Mouse (Mus musculus) mature B cell (primary cell): ENCODE data around the gene Stac3.

Experiments used
- in situ Hi-C: fragments of 300-500 bp; cut with MboI; formaldehyde crosslinking; loops from 2 replicates; pipeline ENCODE4 v1.14.3; 2019

Gene Stac3

GRCm38 (mm10) chr10:127509051-127509836 is 7.8 kb downstream of the Stac3 start:
- in situ Hi-C loops = loop anchor here (5.0 kb wide), 1 partner anchor 33 kb away; no protein-coding TSS in a partner anchor

GRCm38 (mm10) chr10:127509837-127510701 is 8.6 kb downstream of the Stac3 start:
- in situ Hi-C loops = loop anchor here (5.0 kb wide), 1 partner anchor 32 kb away; no protein-coding TSS in a partner anchor

- in situ Hi-C loops = no loop called here
Measured at GRCm38 (mm10) chr10:127510895-127511617, 9.6 kb downstream of the Stac3 start.

- in situ Hi-C loops = no loop called here
Measured at GRCm38 (mm10) chr10:127511634-127512306, 10.3 kb downstream of the Stac3 start.

GRCm38 (mm10) chr10:127512307-127512666 is 10.8 kb downstream of the Stac3 start:
- in situ Hi-C loops = no loop called here

GRCm38 (mm10) chr10:127512813-127513212 is 11.3 kb downstream of the Stac3 start:
- in situ Hi-C loops = no loop called here

GRCm38 (mm10) chr10:127513501-127514091 is 12.1 kb downstream of the Stac3 start:
- in situ Hi-C loops = no loop called here

- in situ Hi-C loops = no loop called here
Measured at GRCm38 (mm10) chr10:127514111-127514698, 12.7 kb downstream of the Stac3 start.

- in situ Hi-C loops = no loop called here
Measured at GRCm38 (mm10) chr10:127514764-127515163, 13.3 kb downstream of the Stac3 start, which contains the start of gene Ndufa4l2. TSS of gene Ndufa4l2 (plus strand) at chr10:127514967.

- in situ Hi-C loops = no loop called here
Measured at GRCm38 (mm10) chr10:127515271-127515982, 13.9 kb downstream of the Stac3 start.

- in situ Hi-C loops = no loop called here
Measured at GRCm38 (mm10) chr10:127515983-127516459, 14.5 kb downstream of the Stac3 start.

GRCm38 (mm10) chr10:127516576-127517260 is 15.2 kb downstream of the Stac3 start:
- in situ Hi-C loops = no loop called here

GRCm38 (mm10) chr10:127517941-127518340 is 16.5 kb downstream of the Stac3 start:
- in situ Hi-C loops = no loop called here

GRCm38 (mm10) chr10:127519041-127519701 is 17.7 kb downstream of the Stac3 start:
- in situ Hi-C loops = no loop called here

GRCm38 (mm10) chr10:127519903-127520713 is 18.6 kb downstream of the Stac3 start:
- in situ Hi-C loops = no loop called here

- in situ Hi-C loops = no loop called here
Measured at GRCm38 (mm10) chr10:127520714-127521357, 19.4 kb downstream of the Stac3 start.

- in situ Hi-C loops = no loop called here
Measured at GRCm38 (mm10) chr10:127521611-127522080, 20.2 kb downstream of the Stac3 start.
